Mouse (Mus musculus) liver, adult 2 months (tissue): ENCODE results near the gene Rfx2.

Source experiments
- CTCF ChIP-seq: fragments of 200-500 bp; IDR thresholded peaks from 2 replicates; pipeline ENCODE4 v1.5.1; 2011; ENCODE audit warnings: low read depth, low read length, control low read depth
- POLR2A ChIP-seq: fragments of 200-500 bp; IDR thresholded peaks from 2 replicates; pipeline ENCODE4 v1.6.1; 2011; ENCODE audit warnings: low read length, control low read depth; ENCODE audit not compliant: insufficient read depth; ENCODE audit errors: extremely low read depth

DNA sequence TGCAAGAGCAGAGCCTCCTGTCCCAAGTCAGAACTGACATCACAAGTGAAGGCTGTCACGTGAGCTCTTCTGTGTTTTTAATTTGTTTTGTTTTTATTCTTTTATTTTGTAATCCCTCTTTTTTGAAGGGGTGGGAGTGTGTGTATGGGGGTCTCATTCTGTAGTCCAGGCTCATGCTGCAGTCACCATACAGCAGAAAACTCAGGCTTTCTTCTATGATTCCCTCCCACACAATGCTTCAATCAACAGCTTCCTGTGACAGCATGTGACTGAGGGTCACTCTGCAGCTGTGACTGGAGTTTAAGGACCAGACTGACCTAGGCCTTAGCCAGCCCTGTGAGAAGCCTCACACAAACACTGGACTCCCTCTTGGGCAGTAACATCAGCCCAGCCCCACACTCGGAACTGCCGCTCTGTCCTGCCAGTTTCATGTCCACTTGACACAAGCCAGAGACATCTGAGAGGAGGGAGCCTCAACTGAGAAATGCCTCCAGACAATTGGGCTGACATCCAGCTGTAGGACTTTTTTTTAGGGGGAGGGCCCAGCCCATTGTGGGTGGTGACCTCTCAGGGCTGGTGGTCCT lies 51.9 kb downstream of the Rfx2 start:
- no peak for TF ChIP-seq CTCF
- TF ChIP-seq POLR2A: no peak
